Mouse (Mus musculus): Measurements from ENCODE around the gene Obsl1.
A peak's percentile ranks its signal among the peaks of the same experiment; 100 is the strongest.

Obsl1 gene

GRCm38 (mm10) chr1:75517984-75518383 lies 11.7 kb upstream of the Obsl1 start:
- no peak for DNase-seq

GRCm38 (mm10) chr1:75516703-75517380 lies 10.6 kb upstream of the Obsl1 start:
- DNase-seq = no peak

DNA sequence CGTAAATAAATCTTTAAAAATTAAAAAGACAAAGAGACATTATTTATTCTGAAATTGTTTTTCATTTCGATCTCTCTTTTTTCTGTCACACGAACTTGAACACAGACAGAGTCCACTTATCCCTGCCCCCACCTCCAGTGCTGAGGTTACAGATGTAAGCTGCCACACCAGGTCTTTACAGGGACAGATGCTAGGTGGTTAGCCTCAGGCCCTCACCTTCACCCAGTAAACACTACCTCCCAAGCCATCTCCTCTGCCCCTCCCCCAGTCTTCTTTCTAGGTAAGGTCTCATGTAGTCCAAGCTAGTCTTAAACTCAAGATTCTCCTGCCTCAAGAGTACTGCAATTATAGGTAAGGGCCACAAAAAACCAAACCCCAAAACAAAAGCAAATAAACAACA lies 6.3 kb upstream of the Obsl1 start:
- no peak for DNase-seq

DNA sequence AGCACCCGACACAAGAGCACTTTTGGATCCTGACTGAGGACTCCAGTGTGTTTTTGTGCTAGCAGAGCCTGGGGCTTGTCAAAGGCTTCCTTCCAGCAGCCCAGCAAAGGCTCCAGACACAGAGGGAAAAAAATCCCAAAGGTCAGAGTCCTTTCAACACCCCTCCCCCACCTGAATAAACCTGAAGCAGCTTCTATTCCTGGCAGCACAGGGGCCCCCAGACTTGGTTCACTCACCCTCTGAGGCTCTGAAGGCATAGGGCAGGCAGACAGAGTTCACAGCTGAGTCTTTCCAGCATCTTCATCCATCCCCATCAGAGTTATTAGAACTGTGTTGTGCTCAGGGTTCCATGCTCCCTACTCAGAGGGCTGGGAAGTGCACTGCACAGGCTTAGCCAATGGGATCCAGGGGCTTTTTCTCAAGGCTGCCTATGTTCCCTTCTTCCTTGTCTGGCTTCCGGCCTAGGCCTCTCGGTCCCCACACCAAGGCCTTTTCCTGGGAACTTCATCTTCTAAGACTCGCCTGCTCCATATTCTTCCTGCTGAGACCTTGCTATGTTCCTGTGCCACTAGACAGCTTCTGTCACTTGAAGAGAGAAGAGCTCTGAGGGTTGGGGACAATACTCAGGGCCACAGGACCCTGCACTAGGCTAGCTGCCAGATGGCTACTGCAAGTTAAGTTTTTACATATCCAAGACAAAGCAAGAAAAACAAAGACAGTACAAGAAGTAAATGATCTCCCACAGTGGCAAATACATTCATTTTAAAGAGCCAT lies 5.4 kb upstream of the Obsl1 start:
- no peak for DNase-seq

DNA sequence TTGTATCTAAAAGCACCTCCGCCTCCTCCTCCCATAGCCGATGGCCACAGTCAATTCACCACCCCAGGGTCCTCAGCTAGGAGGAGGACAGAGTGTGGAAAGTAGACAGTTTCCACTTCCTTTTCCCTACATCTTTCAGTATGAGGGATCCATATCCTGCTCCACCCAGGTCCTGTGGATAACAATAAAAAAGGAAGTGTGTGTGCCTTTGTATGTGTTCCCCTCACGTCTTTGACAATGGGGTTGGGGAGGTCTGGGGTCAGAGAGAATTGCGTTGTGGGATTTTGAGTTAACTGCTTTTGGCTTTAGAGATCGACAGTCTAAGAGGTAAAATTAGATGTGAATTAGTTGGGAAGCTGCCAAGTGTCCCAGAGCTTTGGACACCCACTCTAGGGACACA lies 3.9 kb upstream of the Obsl1 start:
- DNase-seq = no peak

- no peak for DNase-seq
Observed at GRCm38 (mm10) chr1:75509586-75509985, 3.3 kb upstream of the Obsl1 start.

DNA sequence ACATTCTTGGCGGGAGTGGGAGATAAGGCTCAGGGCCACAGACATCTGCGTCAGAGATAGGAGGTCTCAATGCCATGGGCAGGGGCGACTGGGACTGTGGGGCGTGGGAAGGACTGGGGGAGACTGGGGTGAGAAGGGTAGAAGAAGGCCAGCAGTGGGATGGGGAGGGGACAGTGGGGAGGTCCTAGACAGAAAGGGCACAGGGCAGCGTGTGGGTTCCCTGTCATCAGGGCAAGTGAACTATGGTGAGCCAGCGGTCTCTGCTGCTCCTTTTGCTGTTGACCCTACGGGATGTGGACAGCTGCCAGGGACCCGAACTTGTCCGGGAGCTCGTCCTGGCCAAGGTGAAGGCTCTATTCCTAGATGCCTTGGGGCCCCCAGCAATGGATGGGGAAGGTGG lies 754 bp upstream of the Obsl1 start, which contains the start of gene Inha:
Inha (plus strand) TSS at position 72 of the 400 bp plus-strand sequence.
- no peak for DNase-seq

DNA sequence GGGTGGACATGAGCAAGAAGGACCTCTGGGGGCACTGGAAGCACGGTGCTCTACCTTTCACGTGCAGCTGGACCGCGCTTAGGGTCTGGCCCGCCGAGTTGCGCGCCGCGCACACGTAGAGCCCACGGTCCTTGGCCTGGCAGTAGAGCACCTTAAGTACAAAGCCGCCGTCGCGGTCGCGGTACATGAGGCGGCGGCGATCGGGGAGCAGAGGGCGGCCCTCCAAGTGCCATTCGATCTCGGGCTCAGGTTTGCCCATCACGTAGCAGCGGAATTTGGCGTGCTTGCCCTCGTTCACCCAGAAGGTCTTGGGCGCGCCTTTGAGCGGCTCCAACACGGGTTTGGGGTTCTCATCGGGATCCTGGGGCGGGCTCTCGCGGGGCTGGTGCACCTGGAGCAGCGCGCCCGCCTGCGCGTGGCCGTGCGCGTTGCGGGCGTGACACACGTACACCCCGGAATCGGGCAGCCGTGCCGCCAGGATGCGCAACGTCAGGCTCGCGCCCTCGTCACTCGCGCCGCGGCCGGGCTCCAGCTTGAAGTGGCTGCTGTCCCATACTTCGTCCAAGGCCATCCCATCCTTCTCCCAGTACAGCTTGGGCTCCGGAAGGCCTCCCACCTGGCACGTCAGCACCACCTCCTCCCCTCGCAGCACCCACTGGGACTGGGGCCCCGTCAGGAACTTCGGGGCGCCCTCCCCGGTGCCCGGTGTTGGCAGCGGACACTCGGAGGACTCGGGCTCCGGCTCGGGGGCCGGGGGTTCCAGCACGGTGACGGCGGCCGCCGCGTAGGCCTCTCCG lies 895 bp downstream of the Obsl1 start:
- peak; percentile 90 to 92 for DNase-seq

DNA sequence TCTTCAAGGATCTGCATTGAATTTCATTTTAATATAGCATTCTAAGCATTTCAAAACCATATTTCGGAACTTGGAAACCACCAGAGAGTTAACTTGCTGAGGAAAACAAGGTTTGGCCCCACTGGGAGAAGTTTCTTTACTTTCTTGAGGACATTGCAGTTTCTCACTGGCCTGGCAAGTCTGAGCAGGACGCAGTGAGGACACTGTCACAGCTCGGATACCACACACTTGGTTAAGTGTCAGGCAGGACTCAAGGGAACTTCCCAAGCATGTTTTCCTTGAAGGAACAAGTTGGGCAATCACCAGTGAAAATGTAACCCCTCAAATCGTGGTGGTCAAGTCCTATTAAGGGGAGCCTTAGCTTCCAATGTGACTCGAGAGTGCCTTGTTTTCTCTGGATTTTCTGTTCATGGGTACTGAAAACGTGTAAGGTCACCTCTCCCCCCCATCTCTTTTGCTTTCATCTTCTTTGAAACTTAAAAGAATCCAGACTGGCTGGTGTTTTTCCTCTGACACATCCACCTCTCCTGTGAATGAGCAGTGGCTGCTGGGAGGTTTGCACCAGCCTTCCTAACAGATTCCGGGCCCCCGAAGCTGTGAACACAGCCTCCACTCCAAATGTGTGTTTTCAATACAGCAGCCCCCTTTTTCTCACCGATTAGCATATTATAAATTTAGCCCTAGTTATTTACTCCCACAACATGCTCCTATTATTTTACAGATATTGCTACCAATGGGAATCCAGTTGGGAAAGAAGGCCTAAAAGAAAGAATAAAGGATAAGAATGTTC lies 1.8 kb downstream of the Obsl1 start:
- no peak for DNase-seq

DNA sequence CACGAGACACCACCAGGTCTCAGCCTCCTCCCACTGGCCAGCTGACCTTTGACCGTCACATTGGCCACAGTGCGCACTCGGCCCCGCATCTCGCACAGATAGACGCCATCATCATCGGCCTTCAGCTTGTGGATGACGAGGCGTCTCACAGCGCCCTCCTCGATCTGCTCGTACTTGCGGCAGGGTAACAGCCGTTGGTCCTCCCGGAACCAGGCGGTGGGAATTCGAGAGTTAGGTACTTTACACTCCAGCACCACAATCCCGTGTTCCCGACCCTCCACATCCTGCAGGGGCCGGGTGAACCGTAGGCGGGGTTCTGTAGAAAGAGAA lies 2.6 kb downstream of the Obsl1 start:
- DNase-seq = no peak

- no peak for DNase-seq
Observed at GRCm38 (mm10) chr1:75502945-75503650, 3.2 kb downstream of the Obsl1 start.

DNA sequence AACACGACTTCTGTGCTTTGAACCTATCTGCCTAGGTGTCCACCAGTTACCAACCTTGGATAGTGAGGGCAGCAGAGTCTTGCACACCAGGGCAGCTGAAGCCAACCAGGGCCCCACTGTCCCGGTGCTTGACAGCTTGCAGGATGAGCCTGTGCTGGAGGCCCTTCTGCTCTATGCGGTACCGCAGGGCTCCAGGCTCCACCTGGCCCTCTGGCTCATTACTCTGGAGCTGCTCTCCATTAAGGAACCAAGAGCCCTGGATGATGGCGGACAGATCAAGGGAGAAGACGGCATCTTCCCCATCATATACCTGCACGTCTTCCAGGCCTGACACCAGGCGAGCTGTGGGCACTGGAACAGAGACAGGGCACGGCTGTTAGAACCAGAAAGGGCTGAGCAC lies 4.3 kb downstream of the Obsl1 start:
- DNase-seq = no peak

DNA sequence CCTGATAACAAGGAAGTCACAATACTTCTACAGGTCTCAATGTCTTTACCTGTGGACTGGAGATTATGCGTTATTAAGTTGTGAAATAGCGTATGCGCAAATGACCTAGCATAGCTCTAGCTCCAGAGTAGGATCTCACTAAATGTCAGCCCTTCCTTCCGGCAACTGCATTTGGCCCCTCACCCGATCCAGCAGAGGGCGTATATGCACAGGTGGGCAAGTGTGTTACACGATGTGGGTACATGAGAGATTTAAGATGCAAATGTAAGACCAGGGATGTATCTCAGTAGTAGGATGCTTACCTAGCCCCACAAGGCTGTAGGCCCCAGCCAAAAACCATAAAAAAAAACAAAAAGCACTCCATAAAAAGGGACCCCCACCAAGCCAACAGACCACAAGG lies 6.8 kb downstream of the Obsl1 start:
- DNase-seq = no peak

DNA sequence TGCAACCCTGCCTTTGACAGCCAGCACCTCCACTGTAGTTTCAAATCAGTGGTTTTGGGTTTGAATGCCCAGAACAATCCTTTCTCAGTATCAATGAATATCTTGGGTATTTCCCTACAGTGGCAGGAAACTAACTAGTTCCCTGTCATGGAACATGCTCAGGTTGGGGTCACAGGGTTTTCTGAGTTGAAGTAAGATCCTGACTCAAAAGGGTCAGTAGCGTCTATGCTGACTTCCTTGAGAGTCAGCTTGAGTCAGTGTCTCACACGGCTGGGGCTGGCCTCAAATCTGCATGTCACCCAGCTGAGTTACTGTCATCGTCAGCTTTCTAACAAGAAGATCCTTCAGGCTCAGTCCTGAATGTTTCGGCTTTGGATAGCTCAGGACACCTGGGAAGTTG lies 7.4 kb downstream of the Obsl1 start:
- DNase-seq = no peak

- DNase-seq = peak; percentile 54
Observed at GRCm38 (mm10) chr1:75494878-75495548, 11.2 kb downstream of the Obsl1 start.

DNA sequence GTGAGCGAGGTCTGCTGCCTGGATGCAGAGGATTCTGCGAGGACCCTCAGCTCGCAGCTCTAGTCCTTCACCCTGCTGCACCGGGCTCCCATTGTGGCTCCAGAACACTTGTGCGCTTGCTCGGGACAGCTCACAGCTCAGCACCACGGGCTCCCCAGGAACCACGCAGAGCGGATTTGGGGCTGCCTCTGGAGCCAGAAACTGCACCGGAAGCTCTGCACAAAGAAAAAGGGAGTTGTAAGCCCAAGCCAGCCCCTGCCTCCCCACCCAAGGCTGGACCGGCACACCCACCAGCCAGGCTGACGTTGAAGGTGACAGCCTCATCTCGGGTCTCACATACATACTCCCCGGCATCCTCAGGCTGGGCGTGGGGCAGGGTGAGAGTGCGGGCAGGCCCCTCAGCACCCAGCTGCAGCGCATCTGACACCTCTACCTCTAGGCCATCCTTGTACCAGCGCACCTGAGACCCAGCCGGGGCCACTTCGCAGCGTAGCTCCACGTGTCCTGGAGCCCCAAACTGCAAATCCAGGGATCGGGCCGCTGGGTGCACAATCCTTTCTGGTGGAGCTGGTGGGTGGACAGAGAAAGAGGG lies 13.6 kb downstream of the Obsl1 start:
- DNase-seq = no peak

DNA sequence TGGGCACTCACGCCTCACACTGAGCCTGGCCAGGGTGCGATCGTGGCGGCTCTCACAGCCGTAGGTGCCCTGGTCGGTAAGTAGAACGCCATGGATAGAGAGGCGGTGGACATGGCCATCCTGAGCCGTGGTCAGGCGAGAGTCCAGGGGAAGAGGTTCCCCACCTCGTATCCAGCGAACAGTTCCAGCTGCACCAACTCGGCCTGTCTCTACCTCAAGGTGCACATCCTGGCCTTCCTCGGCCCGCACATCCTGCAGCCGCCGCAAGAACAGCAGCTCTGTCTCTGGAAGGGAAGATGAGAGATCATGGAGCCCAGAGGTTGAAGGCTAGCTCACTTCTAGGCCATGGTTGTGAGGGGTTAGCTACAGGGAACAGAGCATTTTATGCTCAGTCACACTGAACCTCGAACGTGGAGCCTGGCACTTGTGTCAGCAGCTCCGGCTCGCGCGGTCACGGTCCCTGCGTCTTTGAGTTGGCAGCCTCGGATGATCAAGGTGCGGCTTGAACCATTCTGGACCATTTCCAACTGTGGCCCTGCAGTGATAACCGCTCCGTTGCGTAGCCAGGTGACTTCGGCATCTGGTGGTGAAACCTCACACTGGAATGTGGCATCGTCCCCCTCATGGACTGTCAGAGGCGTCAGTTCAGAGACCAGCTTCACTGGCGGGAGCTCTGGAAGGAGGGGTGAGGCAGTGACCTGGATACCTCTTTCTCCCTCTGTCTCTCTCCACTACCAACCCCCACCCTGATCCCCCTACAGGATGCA lies 15.3 kb downstream of the Obsl1 start:
- DNase-seq = no peak

DNA sequence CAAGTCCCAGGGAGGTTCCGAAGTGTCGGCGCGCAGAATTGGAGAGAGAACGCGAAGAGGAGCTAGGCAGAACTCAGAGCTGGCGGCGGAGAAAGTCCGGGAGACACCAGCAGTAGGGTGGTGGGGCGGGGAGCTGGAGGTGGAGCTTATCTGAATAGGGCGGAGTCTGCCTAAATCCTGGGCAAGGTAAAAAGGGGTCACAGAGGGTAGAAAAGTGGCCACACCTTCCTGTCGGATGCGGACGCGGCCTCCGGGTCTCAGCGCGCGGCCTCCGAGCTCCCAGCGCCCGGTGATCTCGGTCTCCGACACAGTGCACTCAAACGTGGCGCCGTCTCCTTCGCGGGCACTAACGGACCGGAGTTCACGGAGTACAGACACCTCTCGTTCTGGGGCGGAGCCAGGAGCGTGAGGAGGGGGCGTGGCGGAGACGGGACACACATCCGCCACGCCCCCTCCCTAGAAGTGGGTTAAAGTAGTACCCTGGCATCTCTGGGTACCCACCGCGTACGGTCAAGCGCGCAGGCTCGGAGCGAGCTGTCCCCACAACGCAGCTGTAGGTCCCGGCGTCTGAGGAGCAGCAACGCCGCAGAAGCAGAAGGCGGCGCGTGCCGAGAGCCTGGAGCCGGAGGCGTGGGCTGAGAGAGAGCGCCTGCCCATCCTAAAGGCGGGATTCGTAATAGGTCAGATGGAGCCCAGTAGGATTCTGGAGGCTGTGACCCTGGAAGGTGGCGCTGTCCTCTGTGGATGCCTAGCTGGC lies 18.7 kb downstream of the Obsl1 start:
- peak; percentile 86 for DNase-seq

- DNase-seq = peak in 1 of 2 experiments; percentile 48
Observed at GRCm38 (mm10) chr1:75487040-75487404, 19.2 kb downstream of the Obsl1 start.

DNA sequence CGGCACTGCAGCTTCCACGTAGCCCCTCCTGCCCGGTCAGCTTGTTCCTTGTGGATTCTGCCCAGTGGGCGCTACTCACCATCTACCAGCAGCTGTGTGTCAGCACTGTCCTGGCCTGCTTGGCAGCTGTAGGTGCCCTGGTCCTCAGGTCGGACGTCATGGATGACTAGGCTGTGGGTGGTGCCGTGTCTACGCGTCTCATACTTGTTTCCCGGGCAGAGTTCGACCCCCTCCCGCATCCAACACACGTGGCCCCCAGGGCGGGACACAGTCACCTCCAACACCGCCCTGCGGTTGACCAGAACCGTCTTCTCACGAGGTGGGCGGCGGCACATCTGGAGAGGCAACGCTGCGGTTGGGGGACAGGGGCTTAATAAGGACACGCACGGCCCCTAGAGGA lies 19.7 kb downstream of the Obsl1 start:
- DNase-seq = no peak
